Mouse (Mus musculus) gastrocnemius, postnatal 14 days (tissue): ENCODE results near the gene Lpp. TPM values are rescaled to one million over a fixed set of nuclear protein-coding genes. Genes with fewer than 3 reads are reported as not detected.

ENCODE experiments used
- DNase-seq: peaks from one replicate; pipeline ENCODE4 v3.0.0; 2021; ENCODE audit warnings: mixed read lengths
- intact Hi-C: fragments of 180-260 bp; cut with DNase I; formaldehyde crosslinking; loops from one replicate; pipeline ENCODE4 v1.15.1; 2025; ENCODE audit warnings: low total_unique reads
- total RNA-seq, 2 experiments: library from RNA; stranded (reverse); gene quantifications; 2 replicates each; pipeline ENCODE4 v1.2.3; 2021

Gene Lpp
- total RNA-seq, 2 experiments from 2014 or later: 27.5 to 30.2 TPM

GRCm38 (mm10) chr16:24643024-24643635, 249.8 kb downstream of the Lpp start:
- intact Hi-C loops: no loop called here
- DNase-seq: no peak

GRCm38 (mm10) chr16:24644154-24644553, 250.8 kb downstream of the Lpp start:
- intact Hi-C loops: no loop called here
- no peak for DNase-seq

- no peak for DNase-seq
- intact Hi-C loops: no loop called here
Observed at GRCm38 (mm10) chr16:24644760-24645406, 251.6 kb downstream of the Lpp start.

- intact Hi-C loops: no loop called here
Observed at GRCm38 (mm10) chr16:24645906-24646603, 252.7 kb downstream of the Lpp start.

GRCm38 (mm10) chr16:24651655-24652654, 258.6 kb downstream of the Lpp start:
- DNase-seq: no peak
- intact Hi-C loops: no loop called here

More at GRCm38 (mm10) chr16:24645906-24646603, 252.7 kb downstream of the Lpp start:
- peak; percentile 27 for DNase-seq

GRCm38 (mm10) chr16:24653041-24653440, 259.7 kb downstream of the Lpp start:
- intact Hi-C loops: no loop called here

GRCm38 (mm10) chr16:24655116-24655515, 261.8 kb downstream of the Lpp start:
- no peak for DNase-seq
- intact Hi-C loops: no loop called here

More at GRCm38 (mm10) chr16:24653041-24653440, 259.7 kb downstream of the Lpp start:
- no peak for DNase-seq

GRCm38 (mm10) chr16:24656026-24656425, 262.7 kb downstream of the Lpp start:
- intact Hi-C loops: no loop called here
- DNase-seq: no peak

- intact Hi-C loops: no loop called here
- no peak for DNase-seq
Observed at GRCm38 (mm10) chr16:24656752-24657151, 263.4 kb downstream of the Lpp start.

GRCm38 (mm10) chr16:24659049-24659448, 265.7 kb downstream of the Lpp start:
- intact Hi-C loops: no loop called here
- DNase-seq: no peak

GRCm38 (mm10) chr16:24664131-24664530, 270.8 kb downstream of the Lpp start:
- intact Hi-C loops: no loop called here
- no peak for DNase-seq

GRCm38 (mm10) chr16:24669718-24670460, 276.6 kb downstream of the Lpp start:
- no peak for DNase-seq
- intact Hi-C loops: no loop called here

- intact Hi-C loops: no loop called here
- no peak for DNase-seq
Observed at GRCm38 (mm10) chr16:24678942-24679341, 285.6 kb downstream of the Lpp start.

- no peak for DNase-seq
- intact Hi-C loops: no loop called here
Observed at GRCm38 (mm10) chr16:24695062-24695461, 301.8 kb downstream of the Lpp start.

GRCm38 (mm10) chr16:24704215-24704614, 310.9 kb downstream of the Lpp start:
- DNase-seq: no peak
- intact Hi-C loops: no loop called here

GRCm38 (mm10) chr16:24723641-24724040, 330.3 kb downstream of the Lpp start:
- DNase-seq: no peak
- intact Hi-C loops: no loop called here

- DNase-seq: no peak
- intact Hi-C loops: no loop called here
Observed at GRCm38 (mm10) chr16:24732751-24733150, 339.4 kb downstream of the Lpp start.

- intact Hi-C loops: no loop called here
Observed at GRCm38 (mm10) chr16:24733321-24733720, 340.0 kb downstream of the Lpp start.

GRCm38 (mm10) chr16:24735754-24736153, 342.4 kb downstream of the Lpp start:
- DNase-seq: no peak
- intact Hi-C loops: no loop called here

More at GRCm38 (mm10) chr16:24733321-24733720, 340.0 kb downstream of the Lpp start:
- DNase-seq: no peak
